Mouse (Mus musculus) liver, embryonic 14.5 days (tissue): Measurements from ENCODE around the gene Mgat4b. TPM values are rescaled to one million over a fixed set of nuclear protein-coding genes. Genes with fewer than 3 reads are reported as not detected.
A peak's percentile ranks its signal among the peaks of the same experiment; 100 is the strongest.

ENCODE experiments used
- ATAC-seq: fragments of 200-750 bp; cut with Nextera tagmentation; 2 replicates; pipeline ENCODE4 v1.8.0; 2017; ENCODE audit warnings: moderate number of reproducible peaks, mild to moderate bottlenecking, moderate library complexity; ENCODE audit not compliant: insufficient read depth
- DNase-seq, 3 experiments: peaks; one replicate each; pipeline ENCODE4 v3.0.0-alpha.2; 2012 to 2013; ENCODE audit warnings: low read depth in 3 of 3, low spot score in 3 of 3
- H3K27ac ChIP-seq: fragments of 300-500 bp; sonication (generic); 2 replicates; pipeline ENCODE4 v1.5.1; 2014; ENCODE audit warnings: moderate library complexity, mild to moderate bottlenecking, control low read depth, inconsistent platforms
- H3K27me3 ChIP-seq: fragments of 300-500 bp; sonication (generic); 2 replicates; pipeline ENCODE4 v1.6.1; 2014; ENCODE audit warnings: mild to moderate bottlenecking, low read length, moderate library complexity; ENCODE audit not compliant: control insufficient read depth, insufficient read depth
- H3K36me3 ChIP-seq: fragments of 300-500 bp; sonication (generic); replicated peaks from 2 replicates; pipeline ENCODE4 v1.6.1; 2014; ENCODE audit warnings: low read depth; ENCODE audit not compliant: control insufficient read depth, insufficient read depth
- H3K4me1 ChIP-seq, 2 experiments: fragments of 200-500 bp in 1 of 2; fragments of 300-500 bp in 1 of 2; sonication (generic) in 1 of 2; replicated peaks; 2 replicates each; pipeline ENCODE4 v1.6.1; 2012 to 2014; ENCODE audit warnings: antibody characterized with exemption in 1 of 2, inconsistent platforms in 1 of 2, low read length in 1 of 2; ENCODE audit not compliant: control insufficient read depth in 2 of 2, insufficient read depth in 2 of 2
- H3K4me2 ChIP-seq: fragments of 300-500 bp; sonication (generic); 2 replicates; pipeline ENCODE4 v1.6.1; 2014; ENCODE audit warnings: low read depth, mild to moderate bottlenecking, control low read depth, moderate library complexity
- H3K4me3 ChIP-seq, 2 experiments: fragments of 200-500 bp in 1 of 2; fragments of 300-500 bp in 1 of 2; sonication (generic) in 1 of 2; 2 replicates each; pipeline ENCODE4 v1.5.1; 2012 to 2014; ENCODE audit warnings: low read depth in 2 of 2, low read length in 2 of 2, mild to moderate bottlenecking in 2 of 2, control low read depth in 1 of 2, inconsistent platforms in 1 of 2, moderate library complexity in 1 of 2; ENCODE audit not compliant: insufficient read depth in 1 of 2
- H3K9ac ChIP-seq: fragments of 300-500 bp; sonication (generic); replicated peaks from 2 replicates; pipeline ENCODE4 v1.6.1; 2014; ENCODE audit warnings: mild to moderate bottlenecking, control low read depth, moderate library complexity
- H3K9me3 ChIP-seq: fragments of 300-500 bp; sonication (generic); 2 replicates; pipeline ENCODE4 v1.6.1; 2016; ENCODE audit warnings: low read length, mixed read lengths; ENCODE audit not compliant: control insufficient read depth
- CTCF ChIP-seq: IDR thresholded peaks from 2 replicates; pipeline ENCODE4 v1.5.1; 2016; ENCODE audit warnings: antibody characterized with exemption, low read depth, control low read depth
- EP300 ChIP-seq: IDR thresholded peaks from 2 replicates; pipeline ENCODE4 v1.6.1; 2016; ENCODE audit warnings: antibody characterized with exemption, low read depth
- WGBS: fragments of 180-500 bp; shearing (Covaris S2); extraction: QIAGEN DNeasy Blood & Tissue Kit; methylation state at CpG from one replicate; pipeline ENCODE4 v1.1.7; 2014; ENCODE audit not compliant: insufficient replicate concordance; 5-methylcytosine and 5-hydroxymethylcytosine counted together
- polyA plus RNA-seq, 2 experiments: library from polyadenylated mRNA; depleted of rRNA in 1 of 2; stranded (reverse) in 1 of 2; unstranded in 1 of 2; fragments of >200 nt; fragmentation: Nextera tagmentation in 1 of 2; extraction: Ambion mirVana in 1 of 2; gene quantifications; 2 replicates each; pipeline versions ENCODE4 v1.2.1 to v1.2.3; 2012 to 2014

Gene Mgat4b
- polyA plus RNA-seq, 2 experiments: 5.7 to 14.8 TPM

DNA sequence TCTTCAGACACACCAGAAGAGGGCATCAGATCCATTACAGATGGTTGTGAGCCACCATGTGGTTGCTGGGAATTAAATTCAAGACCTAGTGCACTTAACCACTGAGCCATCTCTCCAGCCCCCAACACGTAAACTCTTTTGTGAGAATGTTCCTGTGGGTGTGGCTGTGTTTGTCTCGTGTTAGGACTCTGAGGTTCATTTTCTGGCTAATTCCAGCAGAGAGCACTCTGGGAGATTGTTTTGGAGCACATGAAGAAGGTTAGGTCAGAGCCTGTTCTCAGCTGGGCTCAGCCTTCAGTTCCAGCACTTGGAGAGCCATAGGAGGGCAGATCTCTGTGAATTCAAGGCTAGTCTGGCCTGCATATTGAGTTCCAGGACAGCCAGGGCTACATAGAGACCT is 9.1 kb downstream of the Mgat4b start:
- no peak overlapping the region for H3K4me2 ChIP-seq
- 41% methylated on average over 2 of the region's 2 CpGs for WGBS
- TF ChIP-seq CTCF (peak; percentile 12; the same call in 1 of the 2 replicates), EP300 (no peak)
- H3K27ac ChIP-seq: no peak overlapping the region
- DNase-seq (no peak), ATAC-seq (no peak)
- H3K9me3 ChIP-seq: no peaks in the 10 kb centered on the region
- no peak overlapping the region for H3K9ac ChIP-seq
- peaks cover 36 to 51% of the 10 kb centered on the region in 2 experiments for H3K4me1 ChIP-seq
- no peak overlapping the region for H3K4me3 ChIP-seq
- H3K27me3 ChIP-seq: no peaks in the 10 kb centered on the region
- no peaks in the 10 kb centered on the region for H3K36me3 ChIP-seq

DNA sequence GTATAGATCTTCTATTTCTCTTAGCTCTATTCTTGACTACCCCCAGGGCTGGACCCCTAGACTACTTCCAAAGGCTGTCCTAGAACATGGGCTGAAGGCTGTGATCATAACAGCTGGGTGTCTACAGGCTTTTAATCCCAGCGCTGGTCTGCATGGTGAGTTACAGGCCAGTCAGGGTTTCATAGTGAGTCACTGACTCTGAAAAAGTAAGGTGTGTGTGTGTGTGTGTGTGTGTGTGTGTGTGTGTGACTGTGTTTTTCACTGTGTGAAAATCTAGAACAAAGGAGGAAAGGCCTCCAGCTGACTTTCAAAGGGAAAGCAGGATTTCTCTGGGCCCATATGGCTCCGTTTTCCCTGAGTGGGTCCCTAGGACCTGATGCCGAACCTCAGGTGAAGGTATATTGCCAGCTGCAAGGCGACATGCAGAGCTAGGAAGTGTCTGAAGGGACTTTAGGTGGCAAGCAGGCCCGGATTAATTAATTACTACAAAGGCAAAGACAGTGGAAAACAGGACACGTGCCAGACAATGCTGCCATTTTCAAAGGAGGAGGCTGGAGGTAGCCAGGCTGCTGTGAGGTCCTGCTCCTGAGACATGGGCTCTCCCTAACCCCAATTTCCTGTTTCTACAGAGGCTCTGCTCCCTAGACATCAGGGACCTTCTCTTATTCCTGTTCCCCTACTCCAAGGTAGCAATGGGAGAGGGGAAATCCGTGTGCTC is 12.0 kb downstream of the Mgat4b start:
- Histone ChIP-seq H3K4me3 (peak overlapping the region in 1 of 2 experiments; percentile 89; a peak in 3 of 4 replicates), H3K4me2 (peak overlapping the region; percentile 92), H3K27ac (peak overlapping the region; percentile 98), H3K27me3 (no peaks in the 10 kb centered on the region), H3K9me3 (no peaks in the 10 kb centered on the region), H3K4me1 (peaks cover 28 to 37% of the 10 kb centered on the region in 2 experiments), H3K36me3 (no peaks in the 10 kb centered on the region; the same call in 1 of the 2 replicates), H3K9ac (peak overlapping the region; percentile 98)
- TF ChIP-seq EP300: no peak
- no peak for TF ChIP-seq CTCF
- ATAC-seq: no peak
- 60% methylated on average over 7 of the region's 7 CpGs for WGBS
- DNase-seq: no peak

DNA sequence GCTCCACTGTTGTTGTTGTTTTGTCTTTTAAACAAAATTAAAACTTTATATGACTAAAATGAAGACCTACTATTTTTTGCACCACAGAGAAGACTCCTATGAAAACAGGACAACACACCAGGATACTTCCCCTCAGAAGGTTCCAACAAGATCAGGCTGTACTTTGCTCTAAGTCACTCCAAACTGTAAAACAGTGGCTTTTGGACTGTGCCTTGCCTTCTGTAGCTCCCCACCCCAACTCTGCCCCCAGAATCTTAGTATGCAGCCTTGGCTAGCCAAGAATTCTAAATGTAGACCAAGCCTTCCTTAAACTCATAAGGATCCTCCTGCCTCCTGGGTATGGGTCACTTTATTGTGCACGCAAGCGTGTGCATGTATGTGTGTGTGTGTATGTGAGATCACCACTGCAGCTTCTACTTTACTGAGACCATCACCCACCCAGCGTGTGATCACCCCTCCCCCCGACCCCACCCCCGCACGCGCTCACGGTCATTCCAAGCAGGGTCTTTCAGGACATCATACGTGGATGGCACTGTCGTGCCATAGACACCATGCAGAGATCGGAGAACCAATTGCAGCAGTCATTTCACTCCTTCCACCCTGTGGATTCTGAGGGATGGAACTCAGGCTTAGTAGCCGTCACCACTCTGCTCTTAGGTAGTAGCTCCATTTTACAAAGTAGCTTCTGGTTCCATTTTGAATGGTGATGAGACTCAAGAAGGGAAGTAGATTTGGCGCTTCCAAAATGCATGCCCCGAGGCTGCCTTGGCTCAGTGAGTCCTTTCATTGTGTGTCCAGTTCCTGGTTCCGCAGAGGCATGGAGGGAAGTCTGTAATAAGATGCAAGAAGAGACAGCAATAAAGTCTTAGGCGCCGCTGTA is 13.3 kb downstream of the Mgat4b start:
- Histone ChIP-seq H3K4me2 (peak overlapping the region; percentile 92), H3K9ac (peak overlapping the region; percentile 98), H3K4me3 (peak overlapping the region; percentile 83 to 89), H3K4me1 (peaks cover 19 to 24% of the 10 kb centered on the region in 2 experiments), H3K9me3 (no peaks in the 10 kb centered on the region), H3K36me3 (no peaks in the 10 kb centered on the region; the same call in 1 of the 2 replicates), H3K27ac (peak overlapping the region; percentile 98), H3K27me3 (no peaks in the 10 kb centered on the region)
- no peak for ATAC-seq
- no peak for TF ChIP-seq EP300
- TF ChIP-seq CTCF: no peak
- no peak for DNase-seq
- WGBS: 4% methylated on average over 17 of the region's 17 CpGs

DNA sequence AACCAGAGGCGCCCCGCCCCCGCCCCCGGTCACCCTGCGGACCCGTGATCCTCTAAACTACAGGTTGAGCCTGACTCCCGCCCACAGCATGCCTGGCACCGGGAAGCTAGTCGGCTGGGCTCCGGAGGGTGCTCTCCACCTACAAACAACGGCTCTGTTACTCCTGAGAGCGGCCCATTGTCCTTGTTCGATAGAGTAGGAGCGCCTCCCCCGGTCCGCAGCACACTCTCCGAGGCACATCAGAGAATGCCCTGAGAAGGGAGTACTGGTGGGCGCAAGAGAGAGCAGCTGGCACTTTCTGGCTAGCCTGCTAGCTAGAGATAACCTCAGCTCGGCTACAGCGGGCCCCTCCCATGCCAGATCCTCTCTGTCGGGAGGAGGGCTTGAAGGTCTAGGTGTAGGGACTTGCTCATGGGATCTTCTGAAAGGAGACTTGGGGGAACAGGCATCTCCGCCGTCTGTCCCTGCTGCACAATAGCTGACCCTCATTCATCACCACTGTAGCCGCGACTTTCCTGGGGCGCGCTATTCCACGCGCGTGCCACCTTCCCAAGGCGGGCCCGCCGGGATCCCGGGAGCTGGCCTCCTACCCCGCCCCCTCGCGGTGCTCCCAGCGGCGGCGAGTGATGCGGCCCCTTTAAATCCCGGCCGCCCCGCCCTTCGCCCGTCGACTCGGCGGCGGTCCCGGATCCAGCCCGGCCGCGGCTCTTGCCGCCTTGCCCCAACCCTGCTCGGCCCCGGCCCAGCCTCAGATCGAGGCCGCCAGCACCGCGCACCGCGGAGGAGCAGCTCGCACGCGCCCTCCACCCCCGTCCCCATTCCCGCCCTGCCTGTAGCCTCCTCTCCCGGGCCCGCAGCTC is 14.2 kb downstream of the Mgat4b start:
- Histone ChIP-seq H3K4me2 (peak overlapping the region; percentile 92), H3K9me3 (no peaks in the 10 kb centered on the region), H3K27ac (peak overlapping the region; percentile 98), H3K4me3 (peak overlapping the region; percentile 83 to 89), H3K9ac (peak overlapping the region; percentile 98), H3K36me3 (no peaks in the 10 kb centered on the region; the same call in 1 of the 2 replicates), H3K4me1 (peaks cover 19 to 20% of the 10 kb centered on the region in 2 experiments), H3K27me3 (no peaks in the 10 kb centered on the region)
- ATAC-seq (peak; percentile 94), DNase-seq (peak; percentile 89 to 91 (median 91))
- WGBS: under 1% methylated on average over 70 of the region's 70 CpGs
- peak; percentile 50 for TF ChIP-seq CTCF
- peak; percentile 85 for TF ChIP-seq EP300
